Mouse (Mus musculus) common myeloid progenitor, adult 5-6 weeks (primary cell): ENCODE results near the gene Cdc34. TPM values are rescaled to one million over a fixed set of nuclear protein-coding genes. Genes with fewer than 3 reads are reported as not detected.

Experiments used
- ATAC-seq: replicated peaks from 2 replicates; pipeline ENCODE4 v1.8.0; 2016; ENCODE audit warnings: low read depth, mild to moderate bottlenecking, moderate TSS enrichment, inconsistent platforms; ENCODE audit not compliant: poor library complexity, severe bottlenecking
- total RNA-seq: library from RNA; stranded (forward); fragments of 200-1000, 187-1606 nt; gene quantifications from 2 replicates; pipeline ENCODE4 v1.2.3, GENCODE M21; 2017

The Cdc34 gene
- total RNA-seq, 1 experiment from 2014 or later = 113 TPM

- ATAC-seq = peak; percentile 83
Measured at GRCm38 (mm10) chr10:79712499-79713126, 30.6 kb downstream of the Cdc34 start.

GRCm38 (mm10) chr10:79713163-79713562 is 31.2 kb downstream of the Cdc34 start:
- ATAC-seq = no peak

- no peak for ATAC-seq
Measured at GRCm38 (mm10) chr10:79714996-79715395, 33.0 kb downstream of the Cdc34 start.

DNA sequence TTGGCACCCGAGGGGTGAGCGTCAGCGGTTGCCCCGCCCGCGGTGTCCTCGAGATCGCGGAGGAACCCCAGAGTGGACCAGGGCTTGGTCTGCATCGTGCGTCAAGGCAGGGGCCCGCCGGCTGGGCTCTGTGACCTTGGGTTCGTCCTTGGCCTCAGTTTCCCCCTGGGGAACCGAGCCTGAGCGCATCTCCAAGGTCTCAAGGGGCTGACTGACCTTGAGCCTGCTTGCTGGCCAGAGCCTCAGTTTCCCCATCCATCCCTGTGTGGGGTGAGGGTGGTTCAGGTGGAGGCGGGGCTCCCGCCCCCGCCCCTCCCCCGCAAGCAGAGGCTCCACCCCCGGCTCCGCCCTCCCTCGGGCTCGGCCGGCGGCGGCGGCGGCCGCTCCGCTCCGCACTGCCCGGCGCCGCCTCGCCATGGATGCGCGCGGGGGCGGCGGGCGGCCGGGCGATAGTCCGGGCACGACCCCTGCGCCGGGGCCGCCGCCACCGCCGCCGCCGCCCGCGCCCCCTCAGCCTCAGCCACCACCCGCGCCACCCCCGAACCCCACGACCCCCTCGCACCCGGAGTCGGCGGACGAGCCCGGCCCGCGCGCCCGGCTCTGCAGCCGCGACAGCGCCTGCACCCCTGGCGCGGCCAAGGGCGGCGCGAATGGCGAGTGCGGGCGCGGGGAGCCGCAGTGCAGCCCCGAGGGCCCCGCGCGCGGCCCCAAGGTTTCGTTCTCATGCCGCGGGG is 34.4 kb downstream of the Cdc34 start, which contains the start of gene Hcn2:
TSS of gene Hcn2 (plus strand) at position 381 of the 734 bp plus-strand sequence.
- ATAC-seq = no peak

DNA sequence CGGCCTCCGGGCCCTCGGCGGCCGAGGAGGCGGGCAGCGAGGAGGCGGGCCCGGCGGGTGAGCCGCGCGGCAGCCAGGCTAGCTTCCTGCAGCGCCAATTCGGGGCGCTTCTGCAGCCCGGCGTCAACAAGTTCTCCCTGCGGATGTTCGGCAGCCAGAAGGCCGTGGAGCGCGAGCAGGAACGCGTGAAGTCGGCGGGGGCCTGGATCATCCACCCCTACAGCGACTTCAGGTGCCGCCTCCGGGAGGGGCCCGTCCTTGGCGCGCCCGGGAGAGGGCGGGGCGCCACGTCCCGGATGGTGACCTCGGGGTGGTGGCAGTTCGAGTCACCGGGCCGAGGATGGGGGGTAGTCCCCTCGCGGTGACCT is 35.0 kb downstream of the Cdc34 start:
- no peak for ATAC-seq

DNA sequence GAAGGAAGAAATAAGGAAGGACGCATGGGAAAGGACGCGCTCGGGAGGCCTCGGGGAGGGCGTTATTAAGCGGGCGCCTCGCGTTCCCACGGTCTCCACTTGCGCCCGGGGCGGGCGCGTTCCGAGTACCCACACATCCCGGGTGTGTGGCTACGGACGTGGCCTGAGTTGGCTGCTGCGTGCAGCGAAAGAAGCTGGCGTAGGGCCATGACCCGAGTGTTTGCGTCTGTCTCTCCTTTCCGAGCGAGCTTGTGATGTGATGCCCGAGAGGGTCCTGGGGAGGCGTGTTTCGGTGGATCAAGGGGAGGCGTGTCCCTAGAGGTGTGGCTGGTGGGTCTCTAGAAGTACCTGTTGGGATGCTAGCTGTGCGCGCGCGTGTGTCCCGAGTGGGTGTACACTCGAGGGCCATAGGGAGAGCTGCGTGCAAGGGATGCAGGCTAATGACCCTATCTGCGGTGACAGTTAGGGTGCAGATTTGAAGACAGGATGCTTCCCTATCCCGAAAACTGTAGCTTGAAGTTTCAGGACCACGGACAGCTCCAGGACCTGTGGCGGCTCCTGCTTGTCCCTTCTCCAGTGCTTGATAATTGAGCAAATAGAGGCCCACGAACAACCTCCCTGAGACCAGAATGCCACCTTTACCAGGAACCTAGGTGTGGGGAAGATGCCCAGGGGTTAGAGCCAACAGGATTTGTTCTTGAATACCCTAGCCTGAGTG is 35.8 kb downstream of the Cdc34 start:
- peak; percentile 70 for ATAC-seq

DNA sequence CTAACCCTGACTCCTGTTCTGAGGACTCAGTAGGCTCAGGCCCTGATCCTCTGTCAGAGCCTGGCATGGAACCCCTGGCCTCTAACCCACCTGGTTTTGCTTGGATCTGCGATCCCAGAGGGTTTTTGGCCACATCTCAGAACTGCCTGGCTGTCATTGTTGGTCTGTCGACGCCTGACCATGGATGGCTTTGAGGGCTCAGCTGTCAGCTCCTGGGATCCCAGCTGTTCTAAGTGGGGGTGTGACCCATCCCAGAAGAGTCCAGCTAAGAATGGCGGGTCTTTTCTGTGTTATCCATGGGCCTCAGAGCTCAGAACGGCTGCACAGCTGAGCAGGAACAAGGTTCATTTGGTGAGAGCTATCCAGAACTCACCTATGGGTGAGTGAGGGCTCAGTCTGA is 39.1 kb downstream of the Cdc34 start:
- no peak for ATAC-seq

GRCm38 (mm10) chr10:79723047-79723446 is 41.1 kb downstream of the Cdc34 start:
- no peak for ATAC-seq

GRCm38 (mm10) chr10:79723692-79724091 is 41.7 kb downstream of the Cdc34 start:
- ATAC-seq = no peak

DNA sequence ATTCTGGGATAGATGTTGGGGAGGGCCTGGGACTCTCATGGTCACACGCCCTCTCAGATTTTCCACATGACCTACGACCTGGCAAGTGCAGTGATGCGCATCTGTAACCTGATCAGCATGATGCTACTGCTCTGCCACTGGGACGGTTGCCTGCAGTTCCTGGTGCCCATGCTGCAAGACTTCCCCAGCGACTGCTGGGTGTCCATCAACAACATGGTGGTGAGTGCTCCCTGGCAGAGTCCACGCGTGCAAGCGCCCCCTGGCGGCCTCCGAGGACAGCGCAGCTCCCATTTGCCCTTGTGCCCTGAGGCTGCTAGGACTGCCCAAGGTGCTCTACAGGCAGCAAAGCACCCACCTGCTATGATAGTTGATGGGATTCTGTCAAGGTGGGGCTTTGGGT is 44.1 kb downstream of the Cdc34 start:
- ATAC-seq = peak; percentile 64

- no peak for ATAC-seq
Measured at GRCm38 (mm10) chr10:79728323-79729249, 46.6 kb downstream of the Cdc34 start.

- ATAC-seq = peak; percentile 36
Measured at GRCm38 (mm10) chr10:79729357-79729965, 47.5 kb downstream of the Cdc34 start.

DNA sequence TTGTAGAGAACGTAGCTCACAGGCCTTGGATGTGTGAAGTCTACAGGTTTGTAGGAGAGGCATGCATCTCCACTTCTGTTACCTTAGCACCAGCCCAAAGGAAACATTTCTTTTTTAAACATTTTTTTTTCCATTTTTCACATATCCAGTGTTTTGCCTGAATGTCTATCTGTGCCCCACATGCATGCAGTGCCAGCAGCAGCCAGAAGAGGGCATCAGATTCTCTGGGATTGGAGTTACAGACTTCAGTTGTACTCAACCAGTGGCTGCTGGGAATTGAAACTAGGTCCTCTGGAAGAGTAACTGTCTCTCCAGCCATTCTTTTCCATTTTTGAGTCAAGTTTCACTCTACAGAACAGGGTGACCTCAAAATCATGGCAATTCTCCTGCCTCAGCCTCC is 50.5 kb downstream of the Cdc34 start:
- no peak for ATAC-seq

DNA sequence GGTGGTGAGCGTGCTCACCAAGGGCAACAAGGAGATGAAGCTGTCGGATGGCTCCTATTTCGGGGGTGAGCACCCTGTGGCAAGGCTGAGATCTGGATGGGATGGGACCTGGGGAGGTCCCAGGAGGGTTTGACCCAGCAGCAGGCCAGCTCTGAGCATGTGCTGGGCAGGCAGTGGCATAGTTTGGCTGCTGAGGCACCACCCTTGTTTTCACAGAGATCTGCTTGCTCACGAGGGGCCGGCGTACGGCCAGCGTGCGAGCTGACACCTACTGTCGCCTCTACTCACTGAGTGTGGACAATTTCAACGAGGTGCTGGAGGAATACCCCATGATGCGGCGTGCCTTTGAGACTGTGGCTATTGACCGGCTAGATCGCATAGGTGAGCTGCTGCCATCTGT is 51.9 kb downstream of the Cdc34 start:
- no peak for ATAC-seq

- no peak for ATAC-seq
Measured at GRCm38 (mm10) chr10:79735361-79735760, 53.4 kb downstream of the Cdc34 start.

DNA sequence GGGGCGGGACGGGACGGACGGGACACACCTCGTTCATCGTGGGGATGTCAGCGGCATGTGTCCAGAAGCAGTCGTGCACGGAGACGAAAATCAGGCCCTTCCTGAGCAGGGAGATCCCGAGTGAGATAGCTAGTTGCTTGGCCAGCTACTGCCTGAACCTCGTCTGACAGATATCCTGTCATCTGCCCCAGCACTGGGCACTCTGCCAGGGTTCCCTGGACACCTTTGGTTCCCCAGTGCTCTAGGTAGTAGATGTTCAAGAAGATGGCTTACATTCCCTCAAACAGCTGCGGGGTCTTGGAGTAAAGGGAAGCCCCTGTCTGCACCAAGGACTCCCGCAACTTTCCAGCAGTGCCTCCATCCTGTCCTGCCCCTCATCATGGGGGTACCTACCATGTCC is 54.7 kb downstream of the Cdc34 start:
- ATAC-seq = no peak
